Mouse (Mus musculus) bone marrow macrophage, adult 2 months (primary cell): ENCODE results near the gene Klhl25.

Experiments
- CTCF ChIP-seq: IDR thresholded peaks from 2 replicates; pipeline ENCODE4 v1.5.1; 2012; ENCODE audit warnings: low read depth, mild to moderate bottlenecking, low read length, moderate library complexity
- POLR2A ChIP-seq: IDR thresholded peaks from 2 replicates; pipeline ENCODE4 v1.6.1; 2012; ENCODE audit warnings: mild to moderate bottlenecking, low read depth, low read length, borderline replicate concordance

DNA sequence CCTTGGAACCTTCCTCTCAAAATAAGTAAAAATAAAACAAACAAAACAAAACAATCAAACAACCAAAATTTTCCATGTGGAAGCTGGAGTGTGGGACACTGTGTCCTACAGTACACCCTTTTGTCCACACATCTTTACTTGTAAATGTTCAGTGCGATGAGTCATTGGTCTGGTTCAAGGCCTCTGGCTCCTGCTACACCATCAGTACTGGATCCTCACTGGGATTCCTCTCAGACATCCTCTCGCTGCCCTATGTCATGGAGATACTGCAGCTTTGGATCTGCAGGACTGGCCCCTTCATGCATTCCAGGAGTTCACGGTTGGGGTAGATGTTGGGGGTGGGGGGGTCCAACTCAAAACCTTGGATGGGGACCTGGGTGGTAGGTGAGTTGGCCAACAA, 5.8 kb upstream of the Klhl25 start:
- TF ChIP-seq CTCF: no peak
- no peak for TF ChIP-seq POLR2A
